Mouse (Mus musculus) brain, embryonic 14.5 days (tissue): ENCODE results near the gene Rtn4ip1. TPM values are rescaled to one million over a fixed set of nuclear protein-coding genes. Genes with fewer than 3 reads are reported as not detected.
A peak's percentile ranks its signal among the peaks of the same experiment; 100 is the strongest.

Source experiments
- DNase-seq: peaks from one replicate; pipeline ENCODE4 v3.0.0-alpha.2; 2011; ENCODE audit warnings: low read depth
- CTCF ChIP-seq: fragments of 200-500 bp; IDR thresholded peaks from 2 replicates; pipeline ENCODE4 v1.5.1; 2012; ENCODE audit warnings: inconsistent platforms, mild to moderate bottlenecking, moderate library complexity, borderline replicate concordance; ENCODE audit not compliant: insufficient read depth, insufficient read length; ENCODE audit errors: extremely low read depth
- POLR2A ChIP-seq: fragments of 200-500 bp; IDR thresholded peaks from 2 replicates; pipeline ENCODE4 v1.6.1; 2012; ENCODE audit warnings: mild to moderate bottlenecking, inconsistent platforms, borderline replicate concordance; ENCODE audit not compliant: poor library complexity, insufficient read depth, insufficient read length, severe bottlenecking; ENCODE audit errors: extremely low read depth
- polyA plus RNA-seq: library from polyadenylated mRNA; depleted of rRNA; stranded (reverse); fragments of >200 nt; gene quantifications from 2 replicates; pipeline ENCODE4 v1.2.3, GENCODE M21; 2012; rRNA removed

Gene Rtn4ip1
- polyA plus RNA-seq, 1 experiment: 12.1 TPM

GRCm38 (mm10) chr10:44005677-44006641, 104.4 kb downstream of the Rtn4ip1 start:
- TF ChIP-seq POLR2A (no peak), CTCF (no peak)
- peak; percentile 28 for DNase-seq

Other genes starting within 250 kb of the Rtn4ip1 start
- 19.6 and 23.4 TPM in 2 replicates for gene Qrsl1, start 62 bp upstream of the Rtn4ip1 start, polyA plus RNA-seq
- 0.25 and 0.36 TPM in 2 replicates for gene Crybg1, start 247.0 kb downstream of the Rtn4ip1 start, polyA plus RNA-seq